Mouse (Mus musculus): Measurements from ENCODE around the gene Phf21a.

DNA sequence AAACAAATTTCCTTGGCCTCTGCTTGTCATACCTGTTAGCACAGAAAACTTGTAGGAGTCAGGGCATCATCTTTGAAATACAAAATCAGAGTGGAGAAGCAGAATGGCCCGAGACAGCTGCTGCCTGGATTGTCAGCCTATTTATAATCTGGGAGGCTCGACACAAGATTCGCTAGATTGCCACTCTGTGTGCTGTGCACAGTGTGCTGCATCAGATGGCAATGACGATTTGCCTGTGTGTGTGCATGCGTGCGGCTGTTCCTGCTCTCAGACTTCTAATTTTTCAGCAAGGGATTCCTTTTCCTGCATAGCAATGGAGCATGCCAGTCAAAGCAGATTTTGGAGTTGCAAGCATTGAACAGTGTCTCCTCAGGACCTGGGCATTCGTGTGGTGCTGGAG is 185.7 kb downstream of the Phf21a start:
- TF ChIP-seq EP300 (IDR thresholded peaks at IDR 0.05; ENCODE audit: low read depth) (no peak), CTCF (IDR thresholded peaks at IDR 0.05; ENCODE audit: low read depth) (no peak)
